Mouse (Mus musculus) Patski (cell line): ENCODE results near the gene Gm44511. TPM values are rescaled to one million over a fixed set of nuclear protein-coding genes. Genes with fewer than 3 reads are reported as not detected.

Experiments used
- ATAC-seq: fragments of 100-300 bp; one replicate; pipeline ENCODE4 v1.8.0; 2021
- CTCF ChIA-PET: fragments of 350-600 bp; sonication (Branson Sonifier 250); formaldehyde crosslinking; loops from one replicate; lab custom pipeline; 2022; ENCODE audit warnings: inconsistent platforms; lab: Charles Lee
- POLR2A ChIA-PET: fragments of 350-600 bp; sonication (Branson Sonifier 250); formaldehyde crosslinking; loops from one replicate; lab custom pipeline; 2022; ENCODE audit warnings: antibody characterized with exemption, inconsistent platforms; lab: Charles Lee
- DNase-seq: peaks from one replicate; pipeline ENCODE4 v3.0.0-alpha.2; 2011; ENCODE audit warnings: low read depth, low spot score
- H3K27me3 ChIP-seq: fragments of 371-371 bp; one replicate; pipeline ENCODE4 v1.5.1; 2021
- CTCF ChIP-seq: fragments of 100-300 bp; IDR thresholded peaks from one replicate; pipeline ENCODE4 v1.5.1; 2021
- in situ Hi-C: fragments of 300-500 bp; cut with MboI; formaldehyde crosslinking; loops from 3 replicates; pipeline ENCODE4 v1.11.1; 2018; ENCODE audit warnings: low pct_unique_long_range_greater_than_20kb, mixed read lengths
- polyA plus RNA-seq: library from polyadenylated mRNA; unstranded; gene quantifications from one replicate; pipeline ENCODE4 v1.2.3, GENCODE M21; 2021

Gene Gm44511
- not detected for polyA plus RNA-seq

DNA sequence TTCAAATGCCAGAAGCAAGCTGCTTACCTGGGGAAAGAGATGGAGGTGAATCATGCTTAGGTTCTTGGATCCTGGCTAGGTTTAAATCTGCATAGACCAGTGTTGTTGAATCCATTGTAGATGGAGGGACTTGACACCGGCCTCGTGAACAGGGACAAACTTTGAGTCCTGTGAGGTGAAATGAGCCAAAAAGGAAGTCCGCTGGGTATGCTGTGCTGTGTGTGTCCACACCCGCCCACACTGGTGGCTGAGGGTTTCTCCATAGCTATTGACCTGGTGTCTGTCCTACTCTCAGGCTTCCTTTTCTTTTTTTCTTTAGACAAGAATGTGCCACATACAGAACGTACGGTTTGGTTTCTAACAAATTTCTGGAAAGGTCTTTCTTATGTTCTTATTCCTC is at the start of gene Gm44511, which contains the start of gene Klrb1b:
Gene Gm44511 (minus strand): TSS at position 184 of the 400 bp plus-strand sequence.
Gene Klrb1b (minus strand): TSS at position 200 of the 400 bp plus-strand sequence.
- peaks cover 12% of the 10 kb centered on the region for H3K27me3 ChIP-seq
- POLR2A ChIA-PET: no interaction called here
- CTCF ChIA-PET: no interaction called here
- in situ Hi-C loops: loop anchor here (25.0 kb wide), 1 partner anchor 711 kb away; the partner anchor contains the start of gene Gabarapl1
- DNase-seq (no peak), ATAC-seq (no peak)
- TF ChIP-seq CTCF: no peak

DNA sequence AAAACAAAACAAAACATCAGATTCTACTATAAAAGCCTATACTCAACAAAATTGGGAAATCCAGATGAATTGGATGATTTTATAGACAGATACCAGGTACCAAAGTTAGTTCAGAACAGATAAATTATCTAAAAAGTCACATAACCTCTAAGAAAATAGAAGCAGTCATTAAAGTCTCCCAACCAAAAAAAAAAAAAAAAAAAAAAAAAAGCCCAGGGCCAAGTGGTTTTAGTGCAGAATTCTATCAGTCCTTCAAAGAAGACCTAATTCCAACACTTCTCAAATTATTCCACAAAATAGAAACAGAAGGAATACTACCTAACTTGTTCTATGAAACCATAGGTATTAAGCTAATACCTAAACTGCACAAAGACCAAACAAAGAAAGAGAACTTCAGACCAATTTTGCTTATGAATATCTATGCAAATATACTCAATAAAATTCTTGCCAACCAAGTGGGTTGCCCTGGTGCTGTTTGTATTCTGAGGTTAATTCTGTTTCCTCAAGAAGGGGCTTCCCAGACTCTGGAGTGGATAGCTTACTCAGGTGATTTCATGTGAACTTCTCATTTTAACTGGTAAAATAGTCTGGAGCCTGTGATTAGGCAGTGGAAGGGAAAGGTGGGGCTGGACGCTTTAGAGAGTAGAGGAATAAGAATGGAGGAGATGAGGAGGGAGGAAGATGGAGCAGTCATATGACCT is 45.9 kb upstream of the Gm44511 start:
- in situ Hi-C loops: loop anchor here (25.0 kb wide), 1 partner anchor 490 kb away; no protein-coding TSS in a partner anchor
- CTCF ChIA-PET: no interaction called here
- ATAC-seq: no peak
- TF ChIP-seq CTCF: no peak
- DNase-seq: no peak
- POLR2A ChIA-PET: no interaction called here
- H3K27me3 ChIP-seq: peaks cover 11% of the 10 kb centered on the region

DNA sequence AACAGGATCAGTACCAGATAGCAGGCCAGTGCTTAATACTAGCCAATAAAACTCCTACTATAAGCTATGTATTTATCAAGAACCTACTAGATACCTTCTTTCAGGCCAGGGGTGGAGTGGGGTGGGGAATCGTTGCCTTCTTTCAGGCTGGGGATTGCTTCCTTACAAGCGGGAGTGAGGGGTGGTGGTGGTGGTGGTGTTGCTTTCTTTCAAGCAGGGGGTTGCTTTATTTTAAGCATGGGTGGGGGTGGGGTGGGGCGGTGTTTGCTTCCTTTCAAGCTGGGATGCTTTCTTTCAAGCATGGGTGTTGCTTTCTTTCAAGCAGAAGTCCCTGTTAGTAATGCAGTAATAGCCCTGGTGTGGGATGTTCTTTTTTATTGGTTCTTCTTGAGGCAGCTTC is 42.7 kb upstream of the Gm44511 start:
- TF ChIP-seq CTCF: no peak
- in situ Hi-C loops: loop anchor here (25.0 kb wide), 1 partner anchor 493 kb away; no protein-coding TSS in a partner anchor
- POLR2A ChIA-PET: no interaction called here
- CTCF ChIA-PET: no interaction called here
- ATAC-seq (no peak), DNase-seq (no peak)
- H3K27me3 ChIP-seq: peaks cover 8% of the 10 kb centered on the region

DNA sequence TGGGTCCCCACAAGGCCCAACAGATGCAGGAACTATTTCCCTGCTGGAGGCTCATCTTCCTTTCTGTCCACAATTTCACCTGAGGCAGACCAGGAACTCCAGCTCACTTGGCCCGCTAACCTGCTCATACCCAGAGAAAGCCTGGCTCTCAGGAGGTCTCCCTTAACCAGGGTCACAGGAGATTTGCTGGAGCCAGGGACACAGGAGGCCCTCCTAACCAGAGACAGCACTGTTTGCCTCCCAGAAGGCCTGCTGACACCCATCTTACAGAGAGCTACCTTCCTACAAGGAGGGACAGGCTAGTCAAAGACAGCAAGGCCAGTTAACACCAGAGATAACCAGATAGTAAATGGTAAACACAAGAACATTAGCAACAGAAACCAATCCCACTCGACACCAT is 31.9 kb upstream of the Gm44511 start:
- no peak for ATAC-seq
- H3K27me3 ChIP-seq: no peaks in the 10 kb centered on the region
- ChIA-PET POLR2A (no interaction called here), CTCF (interaction anchor here (1.2 kb wide), 1 partner anchor 20 kb away, joined by 3 read pairs; no protein-coding TSS in a partner anchor)
- no peak for TF ChIP-seq CTCF
- in situ Hi-C loops: loop anchor here (25.0 kb wide), 1 partner anchor 504 kb away; no protein-coding TSS in a partner anchor
- no peak for DNase-seq

DNA sequence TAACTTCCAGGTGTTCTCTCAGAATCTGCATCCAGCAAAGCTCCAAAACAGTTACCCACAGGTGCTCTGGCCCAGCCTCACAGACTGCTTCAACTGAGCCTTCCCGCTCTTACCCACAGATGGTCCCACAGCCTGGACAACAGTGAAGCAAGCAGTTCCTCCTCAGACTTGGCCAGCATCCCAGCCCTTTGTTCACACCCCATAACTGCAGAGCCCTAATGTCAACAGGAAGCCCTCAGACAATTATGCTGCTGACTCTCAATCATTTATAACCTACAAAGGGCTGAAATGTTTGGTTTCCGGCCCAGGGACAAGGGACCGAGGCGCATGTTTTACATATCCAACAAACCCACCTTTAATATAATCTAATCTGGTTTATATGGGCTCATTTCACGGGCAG is 30.1 kb upstream of the Gm44511 start:
- CTCF ChIA-PET: interaction anchor here (2.2 kb wide), 1 partner anchor 400 kb away, joined by 6 read pairs; no protein-coding TSS in a partner anchor
- H3K27me3 ChIP-seq: no peaks in the 10 kb centered on the region
- POLR2A ChIA-PET: no interaction called here
- TF ChIP-seq CTCF: no peak
- in situ Hi-C loops: loop anchor here (25.0 kb wide), 1 partner anchor 506 kb away; no protein-coding TSS in a partner anchor
- no peak for DNase-seq
- no peak for ATAC-seq

DNA sequence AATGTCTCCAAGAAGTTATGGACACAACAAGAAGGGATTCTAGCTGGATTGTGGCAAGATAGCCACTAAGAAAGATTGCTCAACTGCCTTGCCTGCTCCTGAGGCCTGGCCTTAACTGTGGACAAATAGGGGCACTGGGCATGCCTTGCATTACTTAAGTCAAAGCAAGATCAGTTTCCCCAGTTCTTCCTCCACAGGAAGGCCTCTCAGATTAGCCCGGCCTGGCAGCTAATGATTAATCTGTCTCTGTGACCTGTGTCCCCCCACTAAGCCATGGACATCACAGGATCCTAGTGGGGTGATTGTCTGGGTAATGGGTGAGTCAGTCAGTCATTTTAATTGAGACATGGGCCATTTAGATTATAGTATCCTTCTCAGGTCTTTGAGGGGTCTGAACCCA is 29.4 kb upstream of the Gm44511 start:
- DNase-seq: no peak
- TF ChIP-seq CTCF: no peak
- ATAC-seq: no peak
- H3K27me3 ChIP-seq: no peaks in the 10 kb centered on the region
- in situ Hi-C loops: loop anchor here (25.0 kb wide), 1 partner anchor 507 kb away; no protein-coding TSS in a partner anchor
- ChIA-PET CTCF (interaction anchor here (2.2 kb wide), 1 partner anchor 400 kb away, joined by 6 read pairs; no protein-coding TSS in a partner anchor), POLR2A (no interaction called here)

DNA sequence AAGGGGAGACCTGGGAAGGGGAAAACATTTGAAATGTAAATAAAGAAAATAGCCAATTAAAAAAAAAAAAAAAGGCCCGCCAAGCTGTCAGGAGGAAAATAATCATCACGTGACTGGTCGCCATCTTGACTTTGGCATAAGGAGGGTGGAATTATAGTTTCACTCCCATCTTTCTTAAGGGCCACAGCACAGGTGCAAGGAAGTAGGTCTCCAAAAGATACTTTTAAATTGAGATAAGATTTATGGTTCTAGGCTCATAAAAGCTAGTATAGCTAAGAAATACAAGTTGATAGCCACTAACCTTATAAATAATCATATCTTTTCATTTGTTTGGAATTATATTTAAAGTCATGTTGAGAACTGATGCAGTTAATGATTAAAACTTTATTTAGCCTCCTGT is 28.8 kb upstream of the Gm44511 start:
- ATAC-seq (no peak), DNase-seq (no peak)
- TF ChIP-seq CTCF: no peak
- in situ Hi-C loops: loop anchor here (5.0 to 25.0 kb wide), 3 partner anchors 237 to 507 kb away; no protein-coding TSS in a partner anchor
- H3K27me3 ChIP-seq: no peaks in the 10 kb centered on the region
- POLR2A ChIA-PET: no interaction called here
- CTCF ChIA-PET: no interaction called here

DNA sequence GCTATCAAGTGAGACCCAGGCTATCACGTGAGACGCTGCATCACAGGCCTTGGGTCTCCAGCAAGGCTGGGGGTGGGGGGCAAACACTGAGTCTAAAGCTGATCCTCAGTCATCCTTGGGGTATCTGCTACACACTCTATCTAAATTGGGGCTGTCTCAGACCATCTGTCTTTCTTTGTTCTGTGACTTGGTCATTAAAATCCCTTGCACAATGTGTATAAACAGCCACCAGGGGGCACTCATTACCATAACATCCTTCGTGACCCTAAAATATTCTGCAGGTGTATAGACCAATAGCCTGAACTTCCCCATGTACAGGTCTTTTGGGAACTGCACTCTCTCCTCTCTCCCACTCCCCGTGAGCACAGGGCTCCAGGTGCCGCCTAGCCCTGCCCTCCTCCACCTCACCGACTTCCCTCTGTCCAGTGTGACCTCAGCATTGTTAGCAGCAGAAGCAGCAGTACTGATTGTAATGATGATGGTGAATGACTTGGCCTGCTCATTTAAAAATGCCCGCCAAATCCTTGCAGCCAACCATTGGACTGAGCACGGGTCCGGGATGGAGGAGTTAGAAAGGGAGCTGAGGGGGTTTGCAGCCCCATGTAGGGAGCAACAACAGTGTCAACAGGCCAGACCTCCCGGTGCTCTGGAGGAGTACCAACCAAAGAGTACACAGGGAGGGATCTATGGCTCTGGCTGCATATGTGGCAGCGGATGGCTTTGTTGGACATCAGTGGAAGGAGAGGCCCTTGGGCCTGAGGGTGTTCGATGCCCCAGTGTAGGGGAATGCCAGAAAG is 28.1 kb upstream of the Gm44511 start:
- in situ Hi-C loops: loop anchor here (5.0 to 25.0 kb wide), 3 partner anchors 238 to 508 kb away; no protein-coding TSS in a partner anchor
- CTCF ChIA-PET: no interaction called here
- no peak for ATAC-seq
- POLR2A ChIA-PET: no interaction called here
- no peak for DNase-seq
- TF ChIP-seq CTCF: peak; percentile 58
- no peaks in the 10 kb centered on the region for H3K27me3 ChIP-seq

DNA sequence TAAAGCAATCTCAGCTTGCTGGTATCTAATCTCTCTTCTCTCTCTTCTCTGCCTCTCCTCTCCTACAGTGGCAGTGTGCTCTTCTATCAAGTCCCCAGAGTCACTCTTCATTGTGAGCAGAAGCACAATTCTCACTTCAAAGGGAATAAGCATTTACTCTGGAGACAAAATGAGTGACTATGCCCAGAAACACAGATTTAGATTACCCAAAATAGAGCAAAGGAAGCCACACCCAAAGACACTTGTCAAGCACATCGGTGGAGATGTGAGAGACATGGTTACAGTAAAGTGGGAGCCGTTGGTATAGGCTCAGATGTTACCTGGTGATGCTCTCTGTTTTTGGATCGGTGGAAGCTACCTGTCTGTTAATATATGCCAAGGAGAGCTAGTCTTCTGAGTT is 26.7 kb upstream of the Gm44511 start:
- in situ Hi-C loops: loop anchor here (5.0 to 25.0 kb wide), 3 partner anchors 240 to 510 kb away; no protein-coding TSS in a partner anchor
- no peak for DNase-seq

DNA sequence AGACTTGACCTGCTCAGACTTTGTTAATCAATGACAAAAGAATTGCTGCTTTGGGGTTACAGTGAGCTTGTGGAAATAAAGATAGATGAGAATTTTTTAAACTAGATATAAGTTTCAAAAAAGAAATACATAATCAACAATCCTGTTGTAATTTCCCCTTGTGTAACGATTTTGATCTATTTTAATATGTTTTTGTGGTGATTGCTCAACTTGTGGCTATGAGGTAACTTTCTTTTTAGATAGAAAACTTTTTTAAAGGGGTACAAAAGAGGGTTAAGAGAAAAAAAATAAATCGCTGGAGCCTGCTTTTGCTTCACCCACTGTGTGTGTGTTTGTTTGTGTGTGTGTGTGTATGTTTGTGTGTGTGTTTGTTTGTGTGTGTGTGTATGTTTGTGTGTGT is 25.0 kb upstream of the Gm44511 start:
- in situ Hi-C loops: loop anchor here (5.0 to 25.0 kb wide), 3 partner anchors 241 to 511 kb away; no protein-coding TSS in a partner anchor
- no peak for TF ChIP-seq CTCF
- POLR2A ChIA-PET: no interaction called here

More for the DNA sequence above, 26.7 kb upstream of the Gm44511 start:
- ChIA-PET POLR2A (no interaction called here), CTCF (interaction anchor here (2.3 kb wide), 1 partner anchor 402 kb away, joined by 13 read pairs; no protein-coding TSS in a partner anchor)
- no peak for ATAC-seq
- H3K27me3 ChIP-seq: no peaks in the 10 kb centered on the region
- TF ChIP-seq CTCF: no peak

More for the DNA sequence above, 25.0 kb upstream of the Gm44511 start:
- CTCF ChIA-PET: interaction anchor here (1.4 to 2.3 kb wide), 4 partner anchors 8 to 412 kb away, joined by 3 to 13 read pairs (median 6); no protein-coding TSS in a partner anchor
- H3K27me3 ChIP-seq: no peaks in the 10 kb centered on the region
- ATAC-seq (no peak), DNase-seq (no peak)
